Mouse (Mus musculus) heart, adult 8-10 months (tissue): ENCODE measurements around the gene Alk. TPM values are rescaled to one million over a fixed set of nuclear protein-coding genes. Genes with fewer than 3 reads are reported as not detected.

Source experiments
- DNase-seq: peaks from one replicate; pipeline ENCODE4 v3.0.0; 2022; ENCODE audit warnings: low spot score
- total RNA-seq, 4 experiments: library from RNA; stranded (reverse); gene quantifications; 2 replicates each; pipeline ENCODE4 v1.2.4; 2022

Gene Alk
- total RNA-seq, 4 experiments from 2014 or later = 0.05 TPM; not detected in 3

- no peak for DNase-seq
Measured at GRCm38 (mm10) chr17:71980518-71981145, 623.8 kb downstream of the Alk start.

GRCm38 (mm10) chr17:71979137-71979536, 625.3 kb downstream of the Alk start:
- no peak for DNase-seq

GRCm38 (mm10) chr17:71976661-71977060, 627.8 kb downstream of the Alk start:
- no peak for DNase-seq

GRCm38 (mm10) chr17:71973704-71974103, 630.7 kb downstream of the Alk start:
- no peak for DNase-seq

GRCm38 (mm10) chr17:71967356-71967755, 637.1 kb downstream of the Alk start:
- no peak for DNase-seq

GRCm38 (mm10) chr17:71965733-71966606, 638.5 kb downstream of the Alk start:
- peak; percentile 16 for DNase-seq

- DNase-seq = no peak
Measured at GRCm38 (mm10) chr17:71964610-71965009, 639.8 kb downstream of the Alk start.

GRCm38 (mm10) chr17:71962746-71963145, 641.7 kb downstream of the Alk start:
- DNase-seq = no peak

GRCm38 (mm10) chr17:71955011-71955410, 649.4 kb downstream of the Alk start:
- no peak for DNase-seq

- DNase-seq = no peak
Measured at GRCm38 (mm10) chr17:71954217-71954844, 650.1 kb downstream of the Alk start.

GRCm38 (mm10) chr17:71950968-71951367, 653.5 kb downstream of the Alk start:
- DNase-seq = no peak

GRCm38 (mm10) chr17:71948687-71949086, 655.7 kb downstream of the Alk start:
- no peak for DNase-seq

GRCm38 (mm10) chr17:71947452-71947851, 657.0 kb downstream of the Alk start:
- DNase-seq = no peak

- no peak for DNase-seq
Measured at GRCm38 (mm10) chr17:71944020-71944419, 660.4 kb downstream of the Alk start.

GRCm38 (mm10) chr17:71942052-71942451, 662.4 kb downstream of the Alk start:
- DNase-seq = no peak

GRCm38 (mm10) chr17:71941436-71941835, 663.0 kb downstream of the Alk start:
- DNase-seq = no peak

GRCm38 (mm10) chr17:71936681-71937080, 667.7 kb downstream of the Alk start:
- DNase-seq = no peak

- no peak for DNase-seq
Measured at GRCm38 (mm10) chr17:71935837-71936236, 668.6 kb downstream of the Alk start.

GRCm38 (mm10) chr17:71935336-71935735, 669.1 kb downstream of the Alk start:
- no peak for DNase-seq

- no peak for DNase-seq
Measured at GRCm38 (mm10) chr17:71914941-71915340, 689.5 kb downstream of the Alk start.

- DNase-seq = peak; percentile 20
Measured at GRCm38 (mm10) chr17:71914541-71914940, 689.9 kb downstream of the Alk start.

GRCm38 (mm10) chr17:71913188-71913587, 691.2 kb downstream of the Alk start:
- no peak for DNase-seq

GRCm38 (mm10) chr17:71909107-71909506, 695.3 kb downstream of the Alk start:
- peak; percentile 1 for DNase-seq
